Mouse (Mus musculus) MEL (cell line): ENCODE measurements around the gene Atrnl1. TPM values are rescaled to one million over a fixed set of nuclear protein-coding genes. Genes with fewer than 3 reads are reported as not detected.

Experiments
- DNase-seq: peaks from one replicate; pipeline ENCODE4 v3.0.0; 2011; ENCODE audit warnings: low read depth, low spot score
- H3K27ac ChIP-seq: 2 replicates; pipeline ENCODE4 v1.5.1; 2012; ENCODE audit warnings: low read depth, mild to moderate bottlenecking, control low read depth, low read length, moderate library complexity; ENCODE audit not compliant: control insufficient read depth
- H3K27me3 ChIP-seq, 2 experiments: fragments of 150-350 bp in 1 of 2; sonication (generic) in 1 of 2; 2 replicates each; pipeline ENCODE4 v1.6.1; 2012; ENCODE audit warnings: low read length in 2 of 2, mild to moderate bottlenecking in 2 of 2, improper control_type of control experiment in 1 of 2, moderate library complexity in 1 of 2; ENCODE audit not compliant: insufficient read depth in 2 of 2, control insufficient read depth in 1 of 2
- H3K36me3 ChIP-seq, 2 experiments: 2 replicates each; pipeline ENCODE4 v1.6.1; 2012 to 2014; ENCODE audit warnings: low read length in 2 of 2, improper control_type of control experiment in 1 of 2, inconsistent platforms in 1 of 2, mild to moderate bottlenecking in 1 of 2; ENCODE audit not compliant: insufficient read depth in 2 of 2, control insufficient read depth in 1 of 2
- H3K4me1 ChIP-seq, 2 experiments: fragments of 150-350 bp in 1 of 2; sonication (generic) in 1 of 2; 2 replicates each; pipeline ENCODE4 v1.6.1; 2012; ENCODE audit warnings: low read length in 2 of 2, improper control_type of control experiment in 1 of 2, mild to moderate bottlenecking in 1 of 2; ENCODE audit not compliant: insufficient read depth in 2 of 2, control insufficient read depth in 1 of 2
- H3K4me3 ChIP-seq, 2 experiments: fragments of 150-350 bp in 1 of 2; sonication (generic) in 1 of 2; 2 replicates each; pipeline ENCODE4 v1.5.1; 2012; ENCODE audit warnings: low read depth in 2 of 2, low read length in 2 of 2, mild to moderate bottlenecking in 2 of 2, moderate library complexity in 2 of 2, control low read depth in 1 of 2, improper control_type of control experiment in 1 of 2; ENCODE audit not compliant: control insufficient read depth in 1 of 2, insufficient read depth in 1 of 2
- H3K79me2 ChIP-seq: 2 replicates; pipeline ENCODE4 v1.6.1; 2012; ENCODE audit warnings: mild to moderate bottlenecking, low read length, moderate library complexity; ENCODE audit not compliant: control insufficient read depth, poor library complexity, insufficient read depth
- H3K9ac ChIP-seq: 2 replicates; pipeline ENCODE4 v1.6.1; 2012; ENCODE audit warnings: low read depth, mild to moderate bottlenecking, control low read depth, low read length, moderate library complexity; ENCODE audit not compliant: control insufficient read depth, poor library complexity, severe bottlenecking
- H3K9me3 ChIP-seq: fragments of 150-350 bp; sonication (generic); replicated peaks from 2 replicates; pipeline ENCODE4 v1.6.1; 2012; ENCODE audit warnings: mild to moderate bottlenecking, low read length, improper control_type of control experiment, moderate library complexity; ENCODE audit not compliant: insufficient read depth
- CTCF ChIP-seq, 3 experiments: IDR thresholded peaks in 2 of 3; conservative IDR thresholded peaks in 1 of 3; 2 replicates each; pipeline ENCODE4 v1.5.1; 2011 to 2012; ENCODE audit warnings: low read length in 3 of 3, low read depth in 2 of 3, mild to moderate bottlenecking in 2 of 3, improper control_type of control experiment in 1 of 3, inconsistent platforms in 1 of 3, mixed read lengths in 1 of 3, moderate library complexity in 1 of 3; ENCODE audit not compliant: control insufficient read depth in 1 of 3, insufficient read depth in 1 of 3, poor library complexity in 1 of 3, severe bottlenecking in 1 of 3
- ELF1 ChIP-seq: IDR thresholded peaks from 2 replicates; pipeline ENCODE4 v1.6.1; 2014; ENCODE audit warnings: low read depth, mild to moderate bottlenecking, inconsistent platforms, low read length, improper control_type of control experiment, moderate library complexity
- GABPA ChIP-seq: IDR thresholded peaks from 2 replicates; pipeline ENCODE4 v1.6.1; 2012; ENCODE audit warnings: low read depth, mild to moderate bottlenecking, inconsistent platforms, low read length, improper control_type of control experiment, moderate library complexity
- GATA1 ChIP-seq: IDR thresholded peaks from 2 replicates; pipeline ENCODE4 v1.6.1; 2011; ENCODE audit warnings: low read depth, low read length, improper control_type of control experiment
- HCFC1 ChIP-seq: IDR thresholded peaks from 2 replicates; pipeline ENCODE4 v1.6.1; 2012; ENCODE audit warnings: low read depth, mild to moderate bottlenecking, inconsistent platforms, low read length, improper control_type of control experiment, moderate library complexity
- JUND ChIP-seq: IDR thresholded peaks from 2 replicates; pipeline ENCODE4 v1.6.1; 2011; ENCODE audit warnings: low read depth, mild to moderate bottlenecking, improper control_type of control experiment, low read length
- MAZ ChIP-seq: IDR thresholded peaks from 2 replicates; pipeline ENCODE4 v1.6.1; 2012; ENCODE audit warnings: low read depth, mild to moderate bottlenecking, inconsistent platforms, low read length, improper control_type of control experiment
- MEF2A ChIP-seq: IDR thresholded peaks from 2 replicates; pipeline ENCODE4 v1.6.1; 2014; ENCODE audit warnings: low read depth, mild to moderate bottlenecking, inconsistent platforms, low read length, improper control_type of control experiment; ENCODE audit not compliant: poor library complexity, insufficient replicate concordance, severe bottlenecking; ENCODE audit errors: extremely low read depth
- NELFE ChIP-seq: IDR thresholded peaks from 2 replicates; pipeline ENCODE4 v1.6.1; 2011; ENCODE audit warnings: low read depth, low read length, improper control_type of control experiment
- NRF1 ChIP-seq: IDR thresholded peaks from 2 replicates; pipeline ENCODE4 v1.6.1; 2014; ENCODE audit warnings: low read depth, mild to moderate bottlenecking, inconsistent platforms, low read length, improper control_type of control experiment, moderate library complexity; ENCODE audit not compliant: poor library complexity, insufficient read depth, severe bottlenecking
- POLR2AphosphoS2 ChIP-seq: IDR thresholded peaks from 2 replicates; pipeline ENCODE4 v1.6.1; 2011; ENCODE audit warnings: low read length, improper control_type of control experiment
- POLR2AphosphoS5 ChIP-seq: IDR thresholded peaks from 2 replicates; pipeline ENCODE4 v1.6.1; 2012; ENCODE audit warnings: low read depth, borderline replicate concordance, mild to moderate bottlenecking, inconsistent platforms, low read length, moderate library complexity, mixed read lengths
- RAD21 ChIP-seq: IDR thresholded peaks from 2 replicates; pipeline ENCODE4 v1.6.1; 2011; ENCODE audit warnings: mild to moderate bottlenecking, low read depth, low read length, improper control_type of control experiment
- RCOR1 ChIP-seq: IDR thresholded peaks from 2 replicates; pipeline ENCODE4 v1.6.1; 2012; ENCODE audit warnings: low read depth, mild to moderate bottlenecking, inconsistent platforms, low read length, improper control_type of control experiment
- SMC3 ChIP-seq: IDR thresholded peaks from 2 replicates; pipeline ENCODE4 v1.6.1; 2011; ENCODE audit warnings: low read depth, low read length, improper control_type of control experiment
- TAL1 ChIP-seq: IDR thresholded peaks from 2 replicates; pipeline ENCODE4 v1.6.1; 2012; ENCODE audit warnings: mild to moderate bottlenecking, inconsistent platforms, low read length, moderate library complexity, mixed read lengths
- UBTF ChIP-seq: IDR thresholded peaks from 2 replicates; pipeline ENCODE4 v1.6.1; 2012; ENCODE audit warnings: low read depth, mild to moderate bottlenecking, inconsistent platforms, low read length, improper control_type of control experiment, moderate library complexity, borderline replicate concordance; ENCODE audit not compliant: insufficient read depth
- USF1 ChIP-seq: IDR thresholded peaks from 2 replicates; pipeline ENCODE4 v1.6.1; 2014; ENCODE audit warnings: low read depth, mild to moderate bottlenecking, inconsistent platforms, low read length, improper control_type of control experiment, moderate library complexity
- USF2 ChIP-seq, 2 experiments: IDR thresholded peaks; 2 replicates each; pipeline ENCODE4 v1.6.1; 2011 to 2012; ENCODE audit warnings: improper control_type of control experiment in 2 of 2, low read length in 2 of 2, borderline replicate concordance in 1 of 2, inconsistent platforms in 1 of 2, low read depth in 1 of 2, mild to moderate bottlenecking in 1 of 2; ENCODE audit not compliant: insufficient read depth in 1 of 2
- ZKSCAN1 ChIP-seq: IDR thresholded peaks from 2 replicates; pipeline ENCODE4 v1.6.1; 2012; ENCODE audit warnings: low read depth, mild to moderate bottlenecking, inconsistent platforms, low read length, improper control_type of control experiment, moderate library complexity
- ZNF384 ChIP-seq: IDR thresholded peaks from 2 replicates; pipeline ENCODE4 v1.6.1; 2012; ENCODE audit warnings: low read depth, mild to moderate bottlenecking, inconsistent platforms, low read length, improper control_type of control experiment
- polyA plus RNA-seq, 2 experiments: library from polyadenylated mRNA; stranded (reverse) in 1 of 2; unstranded in 1 of 2; fragments of >175 nt in 1 of 2; fragments of >200 nt in 1 of 2; gene quantifications; 2 replicates each; pipeline versions ENCODE4 v1.2.1 to v1.2.4; 2012; ENCODE audit warnings: low replicate concordance in 2 of 2, low read depth in 1 of 2; ENCODE audit not compliant: insufficient read length in 2 of 2, insufficient read depth in 1 of 2, missing spikeins in 1 of 2
- total RNA-seq: library from RNA; depleted of rRNA; stranded (reverse); fragments of 300-350 nt; gene quantifications from 2 replicates; pipeline ENCODE4 v1.2.3, GENCODE M21; 2012

Gene Atrnl1
- total and polyA plus RNA-seq, 3 experiments = 6.4 to 8.2 TPM; not detected in 1

DNA sequence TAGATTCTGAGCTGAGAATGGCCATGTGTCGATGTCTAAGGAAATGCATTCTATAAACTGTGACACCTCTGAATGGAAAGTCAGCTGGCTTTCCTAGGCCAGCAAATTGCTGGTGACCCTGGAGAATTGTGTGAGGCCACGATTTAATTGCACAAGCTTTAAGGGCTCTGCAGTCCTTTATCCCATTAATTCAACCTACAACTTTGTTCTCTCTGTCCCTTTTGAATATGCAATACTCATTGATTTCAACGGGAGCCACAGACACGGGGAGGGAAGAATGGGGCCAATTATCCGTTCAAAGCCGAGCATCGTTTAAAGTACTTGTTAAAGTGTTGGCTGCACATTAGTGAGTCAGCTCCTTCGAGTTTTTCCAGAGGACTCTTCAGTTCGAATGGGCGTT is 496.8 kb downstream of the Atrnl1 start:
- Histone ChIP-seq H3K79me2 (no peaks in the 10 kb centered on the region), H3K9ac (no peak overlapping the region), H3K4me1 (no peaks in the 10 kb centered on the region), H3K9me3 (no peaks in the 10 kb centered on the region), H3K4me3 (no peak overlapping the region), H3K27me3 (no peaks in the 10 kb centered on the region), H3K36me3 (no peaks in the 10 kb centered on the region)
- no peak for DNase-seq
- TF ChIP-seq NELFE = no peak
- TF ChIP-seq, all 39 proteins: peak for 0
- no peak overlapping the region for H3K27ac ChIP-seq

DNA sequence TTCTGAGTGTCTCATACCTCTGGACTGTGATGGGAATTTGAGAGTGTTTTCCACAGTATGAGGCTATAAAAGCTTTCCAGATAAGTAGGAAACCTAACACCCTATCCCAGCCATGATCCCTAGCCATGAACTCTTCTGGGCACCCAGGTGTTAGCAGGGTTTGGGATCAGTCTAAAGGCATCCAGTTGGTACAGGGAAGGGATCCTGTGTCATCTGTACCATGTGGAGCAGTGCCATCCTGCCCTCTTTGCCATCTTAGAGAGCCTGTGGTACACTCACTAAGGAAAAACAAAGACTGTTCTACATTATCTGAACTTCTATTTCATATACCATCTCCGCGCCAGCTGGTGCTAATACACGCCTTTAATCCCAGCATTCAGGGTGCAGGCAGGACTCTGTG is 499.7 kb downstream of the Atrnl1 start:
- Histone ChIP-seq H3K4me3 (no peak overlapping the region), H3K9ac (no peak overlapping the region), H3K27ac (no peak overlapping the region), H3K4me1 (no peaks in the 10 kb centered on the region), H3K9me3 (no peaks in the 10 kb centered on the region), H3K36me3 (no peaks in the 10 kb centered on the region), H3K79me2 (no peaks in the 10 kb centered on the region), H3K27me3 (no peaks in the 10 kb centered on the region)
- no peak for DNase-seq
- TF ChIP-seq GABPA (no peak), NELFE (no peak), POLR2AphosphoS5 (no peak), RAD21 (no peak), MAZ (no peak), USF2 (IDR thresholded peaks at IDR 0.05; ENCODE audit: borderline replicate concordance in 1 of 2, insufficient read depth in 1 of 2, low read depth in 1 of 2, low read length in 2 of 2) (no peak), NRF1 (no peak), JUND (no peak), HCFC1 (no peak), ZKSCAN1 (no peak), SMC3 (no peak)

DNA sequence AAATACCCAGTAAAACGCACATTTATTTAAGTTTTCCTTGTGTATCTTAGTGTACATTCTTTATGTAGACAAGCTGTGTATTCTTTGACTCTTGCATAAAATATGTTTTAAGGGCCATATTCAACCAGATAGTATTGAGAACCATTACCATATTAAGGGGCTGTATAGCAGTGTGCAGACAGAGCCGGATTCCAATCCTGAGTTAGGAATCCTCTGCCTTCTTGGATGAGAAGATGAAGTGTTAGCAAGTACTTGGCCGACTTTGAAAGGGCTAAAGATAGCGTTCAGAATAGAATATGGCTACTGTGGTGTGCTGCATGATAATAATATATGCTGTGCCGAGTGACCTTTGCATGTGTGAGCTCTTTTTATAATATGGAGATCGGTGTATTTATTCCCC is 500.5 kb downstream of the Atrnl1 start:
- DNase-seq = no peak
- Histone ChIP-seq H3K9me3 (no peaks in the 10 kb centered on the region), H3K9ac (no peak overlapping the region), H3K4me3 (no peak overlapping the region), H3K36me3 (no peaks in the 10 kb centered on the region), H3K4me1 (no peaks in the 10 kb centered on the region), H3K27ac (no peak overlapping the region), H3K27me3 (no peaks in the 10 kb centered on the region), H3K79me2 (no peaks in the 10 kb centered on the region)
- no peak for TF ChIP-seq POLR2AphosphoS5
- no peak for TF ChIP-seq ZNF384
- TF ChIP-seq ELF1 = no peak
- TF ChIP-seq SMC3 = no peak
- no peak for TF ChIP-seq USF2 (IDR thresholded peaks at IDR 0.05; ENCODE audit: borderline replicate concordance in 1 of 2, insufficient read depth in 1 of 2, low read depth in 1 of 2, low read length in 2 of 2)
- TF ChIP-seq TAL1 = no peak
- TF ChIP-seq ZKSCAN1 = no peak
- TF ChIP-seq MEF2A = no peak
- TF ChIP-seq UBTF = no peak
- TF ChIP-seq POLR2AphosphoS2 = no peak
- no peak for TF ChIP-seq GATA1
- no peak for TF ChIP-seq CTCF (IDR thresholded peaks at IDR 0.05 in 2 of 3, conservative IDR thresholded peaks at IDR 0.05 in 1 of 3; ENCODE audit: control insufficient read depth in 1 of 3, insufficient read depth in 1 of 3, low read depth in 2 of 3, low read length in 3 of 3, poor library complexity in 1 of 3, severe bottlenecking in 1 of 3)
- TF ChIP-seq RCOR1 = no peak
- no peak for TF ChIP-seq USF1
